Mouse (Mus musculus) left cerebral cortex, postnatal 14 days (tissue): ENCODE results near the gene Tmem110. TPM values are rescaled to one million over a fixed set of nuclear protein-coding genes. Genes with fewer than 3 reads are reported as not detected.

Experiments
- DNase-seq, 2 experiments: peaks; one replicate each; pipeline ENCODE4 v3.0.0; 2021 to 2022; ENCODE audit warnings: low spot score in 2 of 2, mixed read lengths in 1 of 2
- intact Hi-C: fragments of 180-260 bp; cut with DNase I; formaldehyde crosslinking; loops from one replicate; pipeline ENCODE4 v1.15.1; 2025
- total RNA-seq, 2 experiments: library from RNA; stranded (reverse); gene quantifications; 2 replicates each; pipeline ENCODE4 v1.2.3; 2021

Gene Tmem110
- total RNA-seq, 2 experiments from 2014 or later, result 21.0 to 22.1 TPM

DNA sequence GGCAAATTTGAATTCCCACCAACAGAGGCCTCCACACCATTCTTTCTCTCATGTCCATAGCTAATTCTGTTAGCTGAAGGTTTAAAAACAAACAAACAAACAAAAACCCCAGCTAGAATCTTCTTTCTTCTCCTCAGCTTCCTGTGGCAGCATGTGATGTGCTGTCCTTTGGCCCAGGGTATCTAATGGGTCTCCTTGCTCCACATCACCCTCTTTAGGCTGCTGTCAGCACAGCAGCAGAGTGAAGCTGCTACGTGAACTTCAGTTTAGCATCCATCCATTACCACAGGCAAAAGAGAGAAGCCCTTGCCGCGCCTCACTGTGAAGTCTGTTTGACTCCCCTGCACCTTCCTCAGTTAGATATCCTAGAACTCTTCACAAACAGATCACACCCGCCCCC, 32.6 kb downstream of the Tmem110 start:
- no peak for DNase-seq
- intact Hi-C loops, result no loop called here

DNA sequence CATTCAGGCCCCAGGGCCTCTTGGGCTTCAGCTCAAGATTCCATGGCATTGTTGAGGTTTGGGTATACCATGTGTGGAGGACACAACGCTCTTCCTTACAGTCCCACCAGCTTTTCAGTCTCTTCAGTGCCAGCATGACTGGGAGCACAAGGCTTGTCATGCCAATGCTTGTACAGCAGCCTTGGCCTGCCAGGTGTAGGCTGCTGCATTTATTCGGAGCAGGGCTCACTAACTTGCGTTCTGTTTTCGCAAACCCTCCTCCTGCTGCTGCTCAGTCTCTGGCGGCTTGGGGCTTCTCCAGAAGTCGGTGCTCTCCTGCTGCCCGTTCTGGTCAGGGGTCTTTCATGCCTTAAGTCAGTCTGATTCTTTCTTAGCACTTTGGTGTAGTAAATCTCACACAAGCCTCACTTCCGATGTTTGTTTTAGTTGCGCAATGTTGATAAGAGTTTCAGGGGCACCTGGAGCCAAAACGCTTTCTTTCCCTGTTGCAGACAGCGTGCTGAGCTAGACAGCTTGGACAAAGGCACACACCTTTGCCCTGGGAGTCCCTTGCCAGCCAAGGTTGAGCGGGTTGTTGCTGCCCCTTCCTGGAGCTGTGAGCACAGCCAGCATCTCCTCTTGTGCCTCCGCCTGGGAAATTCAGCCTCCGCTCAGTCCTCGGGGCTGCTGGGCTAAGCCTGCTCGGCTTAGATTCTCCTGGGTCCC, 36.2 kb downstream of the Tmem110 start:
- DNase-seq, result no peak
- intact Hi-C loops, result no loop called here

DNA sequence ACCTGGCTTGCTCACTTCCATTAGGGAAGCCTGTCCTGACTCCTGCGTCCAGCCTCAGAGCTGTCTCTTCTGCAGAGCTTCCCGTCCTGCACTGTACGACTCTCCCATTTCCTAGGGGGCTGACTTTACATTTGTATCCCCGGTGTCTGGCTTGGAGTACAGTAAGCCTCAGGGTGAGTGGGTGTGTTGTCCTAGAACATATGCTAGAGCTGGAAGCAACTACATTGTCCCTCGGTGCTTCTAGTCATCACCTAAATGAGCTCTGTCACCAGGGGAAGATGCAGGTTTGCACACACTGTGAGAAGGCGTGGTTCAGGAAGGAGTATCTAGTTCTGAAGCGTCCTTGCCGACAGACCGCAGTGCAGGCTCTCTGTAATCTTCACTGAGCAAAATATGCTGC, 37.0 kb downstream of the Tmem110 start:
- no peak for DNase-seq
- intact Hi-C loops, result no loop called here

DNA sequence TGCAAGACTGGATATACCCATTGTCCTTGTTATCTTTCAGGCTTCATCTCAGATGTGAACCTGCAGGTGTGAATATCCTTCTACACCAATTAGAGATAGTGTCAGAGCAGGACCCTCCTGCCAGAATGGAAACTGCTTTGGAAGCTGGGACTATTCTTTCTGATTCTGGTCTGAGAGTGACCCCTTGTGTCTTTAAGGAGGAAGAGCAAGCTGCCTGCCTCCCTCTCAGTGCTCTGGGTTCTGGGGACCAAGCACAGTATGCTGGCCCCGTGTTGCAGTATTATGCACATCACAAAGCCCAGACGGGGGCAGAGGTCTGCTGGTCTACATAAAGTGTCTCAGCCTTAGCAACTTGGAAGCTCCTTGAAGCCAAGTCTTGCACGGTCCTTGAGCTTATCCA, 39.9 kb downstream of the Tmem110 start:
- no peak for DNase-seq
- intact Hi-C loops, result loop anchor here (5.0 kb wide), 3 partner anchors 38 to 273 kb away; partner anchors contain the start of genes Itih1 and Tmem110

DNA sequence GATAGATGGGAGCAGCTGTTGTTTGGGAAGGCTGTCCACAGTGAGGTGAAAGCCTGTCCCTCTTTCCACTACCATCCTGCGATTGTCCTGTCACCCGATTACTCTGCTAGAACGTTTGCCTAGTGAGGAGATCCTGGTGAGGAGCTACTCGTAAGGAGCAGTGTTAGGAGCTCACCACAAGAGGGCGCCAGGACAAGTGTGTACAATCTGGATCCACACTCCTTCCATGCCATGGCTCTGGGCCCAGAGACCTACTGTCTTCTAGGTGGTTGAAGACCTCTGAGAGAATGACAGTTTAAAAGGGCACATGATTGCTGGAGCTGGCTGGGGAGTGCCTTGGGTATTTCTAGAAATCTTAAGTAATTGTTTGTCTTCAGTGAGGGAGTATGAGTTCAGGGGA, 41.7 kb downstream of the Tmem110 start:
- peak; percentile 79 to 84 for DNase-seq
- intact Hi-C loops, result loop anchor here (5.0 kb wide), 3 partner anchors 40 to 275 kb away; partner anchors contain the start of genes Itih1 and Tmem110

DNA sequence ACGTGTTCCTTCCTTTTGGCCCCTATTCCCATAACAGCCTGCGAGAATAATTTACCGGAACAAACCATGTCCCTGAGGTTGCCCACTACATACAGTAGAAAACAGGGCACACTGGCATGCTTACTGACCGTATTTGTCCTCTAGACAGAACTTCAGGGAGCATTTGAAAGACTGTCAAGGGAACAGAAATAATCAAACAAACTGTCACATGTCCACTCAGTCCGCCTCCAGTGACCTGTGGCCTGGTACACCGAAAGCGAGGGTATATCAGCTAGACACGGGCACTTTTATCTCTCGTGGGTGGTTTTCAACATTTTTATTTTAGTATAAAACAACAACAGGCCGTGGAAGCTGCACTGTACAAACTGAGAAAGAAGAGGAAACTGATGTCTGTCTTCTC, 43.4 kb downstream of the Tmem110 start:
- DNase-seq, result no peak
- intact Hi-C loops, result loop anchor here (5.0 kb wide), 3 partner anchors 42 to 277 kb away; partner anchors contain the start of genes Itih1 and Tmem110

DNA sequence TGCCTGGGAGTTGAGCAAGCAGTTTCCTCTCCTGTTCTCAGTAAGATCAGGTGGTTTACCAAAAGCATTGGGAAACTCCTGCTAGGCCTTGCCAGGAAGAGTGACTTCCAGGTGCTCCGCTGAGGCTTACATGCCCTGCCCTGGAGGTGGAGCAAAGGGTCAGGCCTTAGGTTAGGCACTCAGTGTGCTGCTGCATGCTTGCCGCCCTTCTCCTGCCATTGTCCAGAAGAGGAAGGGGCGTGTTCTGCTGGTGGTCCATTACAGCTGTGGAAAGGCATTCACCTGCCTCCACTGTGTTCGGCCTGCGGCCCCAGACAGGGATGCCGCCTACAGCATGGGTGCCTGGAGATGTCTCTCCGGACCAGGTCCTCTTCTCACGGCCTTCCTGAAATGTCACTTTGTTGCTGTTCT, 44.0 kb downstream of the Tmem110 start:
- DNase-seq, result no peak
- intact Hi-C loops, result loop anchor here (5.0 kb wide), 3 partner anchors 42 to 277 kb away; partner anchors contain the start of genes Itih1 and Tmem110

DNA sequence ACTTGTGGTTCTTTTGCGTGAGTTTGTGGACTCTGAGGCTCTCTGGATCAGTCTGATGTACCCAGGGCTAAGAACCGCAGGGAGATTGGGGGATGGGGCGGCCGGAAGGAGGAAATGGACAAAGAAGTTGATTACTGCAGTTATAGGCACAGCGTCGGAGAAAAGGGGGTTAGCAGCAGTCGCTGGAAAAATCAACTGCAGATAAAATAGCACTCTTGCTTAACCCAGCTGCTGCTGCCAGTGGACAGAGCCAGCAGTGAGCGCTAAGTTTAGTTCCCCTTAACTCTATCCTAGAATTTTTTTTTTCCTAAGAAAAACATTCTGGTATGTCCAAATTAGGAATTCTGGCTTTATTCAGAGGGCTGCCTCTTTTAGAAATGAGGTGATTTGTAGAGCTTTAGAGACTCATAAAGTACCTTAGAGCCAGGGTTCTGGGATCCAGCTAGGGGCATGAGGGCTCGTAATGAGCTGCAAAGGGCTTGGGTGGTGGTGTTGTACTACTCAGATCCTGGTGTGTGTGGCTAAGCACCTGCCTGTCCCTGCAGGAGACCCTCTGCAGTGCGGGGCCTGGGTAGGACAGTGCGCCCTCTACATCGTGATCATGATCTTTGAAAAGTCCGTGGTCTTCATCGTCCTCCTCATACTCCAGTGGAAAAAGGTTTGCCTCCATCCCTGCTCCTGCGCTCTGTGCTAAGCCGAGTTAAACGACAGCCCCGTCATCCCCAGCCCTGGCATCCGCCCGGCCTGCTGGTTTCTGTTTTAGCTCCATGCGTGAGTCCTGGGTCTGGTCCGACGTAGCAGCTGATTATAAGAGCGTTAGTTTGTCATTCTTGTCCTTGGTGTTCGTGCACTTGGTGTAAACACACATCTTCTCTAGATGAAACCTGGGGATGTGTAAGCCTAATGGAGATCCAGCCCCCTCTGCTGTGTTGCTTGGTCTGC, 45.1 kb downstream of the Tmem110 start:
- intact Hi-C loops, result no loop called here
- DNase-seq, result peak in 1 of 2 experiments; percentile 58

DNA sequence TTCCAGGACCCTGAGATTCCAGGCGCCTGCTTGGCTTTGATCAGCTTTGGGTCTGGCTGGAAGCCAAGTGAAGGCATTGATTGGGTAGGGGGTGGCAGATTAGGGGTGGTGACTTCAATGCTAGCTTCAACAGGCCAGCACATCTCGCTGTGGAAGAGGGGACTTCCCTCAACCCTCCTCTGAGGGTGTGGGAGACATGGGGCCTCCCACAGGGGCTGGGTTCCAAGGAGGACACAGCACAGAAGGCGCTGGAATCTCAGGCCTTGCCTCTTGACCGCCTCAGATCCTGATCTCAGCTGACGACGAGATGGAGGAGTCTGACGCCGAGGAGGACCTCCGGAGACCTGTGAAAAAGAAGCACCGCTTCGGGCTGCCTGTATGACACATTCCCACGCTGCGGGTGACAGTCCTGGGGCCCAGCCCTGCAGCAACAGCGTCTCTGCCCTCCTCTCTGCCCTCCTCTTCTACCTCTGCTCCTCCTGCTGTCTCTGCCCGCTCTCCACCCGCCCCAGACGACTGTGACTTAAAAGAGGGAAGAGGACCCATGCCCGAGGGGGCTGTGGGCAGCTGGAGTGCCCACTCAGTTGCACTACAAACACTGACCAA, 48.8 kb downstream of the Tmem110 start:
- DNase-seq, result no peak
- intact Hi-C loops, result no loop called here

DNA sequence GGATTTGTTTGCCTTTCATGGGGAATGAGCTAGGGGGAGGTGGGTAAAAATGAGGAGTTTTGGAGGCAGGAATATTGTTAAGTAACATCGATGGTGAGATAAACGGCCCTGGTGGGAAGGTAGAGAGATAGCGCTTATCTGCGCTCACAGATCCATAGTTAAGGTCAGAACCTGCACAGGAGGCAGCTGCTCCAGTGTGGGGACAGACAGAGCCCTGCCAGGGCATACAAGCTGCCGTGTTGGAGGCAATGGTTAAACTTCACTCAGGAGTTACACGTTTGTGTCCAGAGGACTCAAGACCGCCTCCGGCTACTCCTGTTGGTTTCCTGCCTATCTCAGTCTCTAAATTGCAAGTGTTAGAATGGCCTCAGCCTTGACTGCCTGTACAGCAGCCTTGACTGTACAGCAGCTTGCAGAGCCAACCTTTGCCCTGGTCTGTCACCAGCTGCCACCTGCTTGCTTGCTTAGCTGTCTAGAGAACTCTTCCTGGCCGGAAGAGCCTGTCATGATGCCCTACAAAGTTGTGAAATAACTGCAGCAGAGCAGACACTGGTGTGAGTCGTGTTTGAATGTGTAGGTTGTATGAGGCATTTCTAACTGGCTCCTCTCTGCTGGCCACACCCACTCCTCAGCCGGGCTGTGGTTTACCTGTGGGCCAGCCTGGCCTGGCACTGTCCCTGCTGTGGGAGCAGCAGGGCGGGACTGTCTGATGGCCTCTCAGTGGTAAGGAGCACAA, 49.9 kb downstream of the Tmem110 start:
- intact Hi-C loops, result no loop called here
- DNase-seq, result no peak

DNA sequence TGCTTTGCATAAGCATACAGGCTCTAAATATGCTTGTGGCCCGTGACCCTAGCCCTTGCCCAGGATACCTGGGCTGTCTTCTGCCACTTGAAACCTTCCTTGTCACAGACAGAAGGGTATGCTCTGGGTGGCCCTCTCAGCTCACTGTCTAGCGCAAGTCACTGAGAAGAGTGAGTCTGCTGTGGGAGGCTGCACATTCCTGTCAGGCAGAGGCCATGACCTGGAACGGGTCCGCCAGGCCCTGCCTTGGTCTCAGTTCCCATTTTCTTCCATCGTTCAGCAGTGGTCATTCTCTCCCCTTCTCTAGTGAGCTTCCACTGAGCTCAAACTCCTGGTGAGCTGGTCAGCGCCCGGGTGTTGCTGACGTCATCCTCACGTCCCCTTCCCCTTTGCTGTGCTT, 50.6 kb downstream of the Tmem110 start:
- intact Hi-C loops, result no loop called here
- DNase-seq, result no peak

DNA sequence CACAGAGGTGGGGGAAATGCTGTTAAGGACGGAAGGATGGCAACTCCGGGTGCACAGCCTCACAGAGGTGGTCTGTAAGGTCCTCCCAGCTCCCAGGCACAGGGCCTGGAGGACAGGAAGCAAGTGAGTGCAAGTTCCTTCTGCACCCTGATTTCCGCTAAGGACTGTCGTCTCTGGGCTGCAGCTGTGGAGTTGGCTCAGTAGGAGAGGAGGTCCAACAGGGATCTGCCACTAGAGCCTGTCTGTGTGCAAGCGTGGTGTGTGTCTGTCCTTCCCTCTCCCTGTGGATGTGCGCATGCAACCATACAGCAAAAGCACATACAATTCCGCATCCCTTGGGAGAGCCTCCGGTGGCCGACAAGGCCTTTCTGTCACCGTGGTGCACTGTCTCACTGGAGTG, 51.1 kb downstream of the Tmem110 start:
- no peak for DNase-seq
- intact Hi-C loops, result no loop called here

DNA sequence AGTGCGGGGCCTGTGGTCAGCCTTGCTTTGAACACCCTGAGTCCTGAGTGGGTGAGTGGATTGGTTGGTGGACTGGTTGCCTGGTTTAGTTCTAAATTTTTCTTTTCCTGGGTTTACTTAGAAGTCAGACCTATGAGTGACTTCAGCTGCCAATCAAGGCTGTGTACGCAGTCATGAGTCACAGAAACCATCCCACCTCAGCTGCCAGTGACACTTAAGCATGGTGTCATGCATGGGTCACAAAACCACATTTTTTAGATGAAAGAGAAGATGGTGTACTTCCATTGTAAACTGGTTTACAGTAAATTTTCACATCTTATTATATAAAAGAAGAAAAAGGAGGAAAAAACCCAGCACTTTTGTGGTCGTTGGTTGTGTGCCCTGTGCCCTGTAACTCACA, 52.4 kb downstream of the Tmem110 start:
- intact Hi-C loops, result no loop called here
- no peak for DNase-seq

DNA sequence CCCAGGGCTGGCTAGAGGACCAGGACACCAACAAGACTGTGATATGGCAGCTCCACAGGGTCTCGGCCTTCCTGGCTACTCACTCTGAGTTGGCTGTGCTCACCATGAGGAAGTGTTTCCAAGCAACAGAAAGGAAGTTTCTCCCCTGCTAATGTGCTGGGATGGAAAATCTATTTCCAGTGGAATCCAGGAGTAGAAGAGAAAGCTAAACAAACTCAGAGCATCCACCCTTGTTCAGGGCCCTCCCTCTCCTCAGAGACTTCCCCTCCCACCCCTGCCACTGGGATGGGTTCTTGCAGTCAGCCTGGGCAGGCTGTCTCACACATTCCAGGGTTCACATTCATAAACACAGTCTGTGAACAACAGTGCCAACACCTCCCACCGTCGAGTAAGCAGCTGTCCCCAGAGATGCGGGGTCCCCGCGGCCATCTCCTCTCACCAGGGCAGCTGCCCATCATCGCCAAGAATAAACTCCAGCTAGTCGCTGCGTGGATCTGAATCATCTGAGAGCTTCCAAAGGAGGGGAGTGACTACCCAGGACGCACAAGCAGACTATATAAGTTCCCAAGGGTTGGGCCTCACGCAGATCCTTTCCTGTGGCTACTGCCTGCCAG, 53.7 kb downstream of the Tmem110 start, which contains the start of gene Mustn1:
TSS of gene Mustn1 (plus strand) at position 243 of the 614 bp plus-strand sequence.
- intact Hi-C loops, result no loop called here
- peak; percentile 35 to 58 for DNase-seq

DNA sequence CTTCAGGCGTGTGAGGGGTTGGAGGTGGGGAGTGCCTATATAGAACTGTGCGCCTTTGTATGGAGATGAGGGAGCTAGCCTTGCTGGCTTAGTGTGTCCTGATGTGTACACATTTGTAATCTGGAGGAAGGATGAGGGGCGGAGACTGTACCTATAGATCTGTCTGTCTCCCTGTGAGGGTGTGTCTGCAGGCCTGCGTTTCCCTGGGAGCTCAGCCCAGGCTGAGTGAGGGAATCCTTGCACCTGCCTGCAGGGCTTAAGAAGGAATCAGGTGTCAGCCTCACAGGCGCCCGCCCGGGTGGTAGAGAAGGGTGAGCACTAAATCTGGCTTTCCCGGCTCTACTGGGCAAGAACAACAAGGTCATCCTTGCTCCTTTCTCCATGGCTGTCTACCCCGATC, 54.4 kb downstream of the Tmem110 start:
- no peak for DNase-seq
- intact Hi-C loops, result loop anchor here (5.0 kb wide), 1 partner anchor 63 kb away; the partner anchor contains the start of gene Itih1

DNA sequence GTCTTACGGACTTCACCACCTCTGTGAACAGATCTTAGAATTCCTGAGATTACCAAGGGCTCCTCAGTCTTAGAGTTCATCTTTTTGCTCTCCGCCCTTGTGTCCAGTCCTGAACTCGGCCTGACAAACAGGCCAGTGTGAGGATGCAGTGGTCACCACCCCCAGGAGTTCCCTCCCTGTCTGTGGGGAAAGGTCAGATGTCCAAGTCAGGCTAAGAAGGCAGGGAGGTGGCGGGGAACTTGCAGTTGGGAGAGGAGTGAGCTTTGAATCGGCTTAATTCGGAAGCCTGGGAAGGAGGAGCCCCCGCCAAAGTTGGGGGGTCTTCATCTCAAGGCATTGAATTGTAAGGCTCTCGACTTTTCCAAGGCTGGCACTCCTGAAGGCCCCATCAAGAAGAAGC, 54.9 kb downstream of the Tmem110 start:
- intact Hi-C loops, result loop anchor here (5.0 kb wide), 1 partner anchor 62 kb away; the partner anchor contains the start of gene Itih1

DNA sequence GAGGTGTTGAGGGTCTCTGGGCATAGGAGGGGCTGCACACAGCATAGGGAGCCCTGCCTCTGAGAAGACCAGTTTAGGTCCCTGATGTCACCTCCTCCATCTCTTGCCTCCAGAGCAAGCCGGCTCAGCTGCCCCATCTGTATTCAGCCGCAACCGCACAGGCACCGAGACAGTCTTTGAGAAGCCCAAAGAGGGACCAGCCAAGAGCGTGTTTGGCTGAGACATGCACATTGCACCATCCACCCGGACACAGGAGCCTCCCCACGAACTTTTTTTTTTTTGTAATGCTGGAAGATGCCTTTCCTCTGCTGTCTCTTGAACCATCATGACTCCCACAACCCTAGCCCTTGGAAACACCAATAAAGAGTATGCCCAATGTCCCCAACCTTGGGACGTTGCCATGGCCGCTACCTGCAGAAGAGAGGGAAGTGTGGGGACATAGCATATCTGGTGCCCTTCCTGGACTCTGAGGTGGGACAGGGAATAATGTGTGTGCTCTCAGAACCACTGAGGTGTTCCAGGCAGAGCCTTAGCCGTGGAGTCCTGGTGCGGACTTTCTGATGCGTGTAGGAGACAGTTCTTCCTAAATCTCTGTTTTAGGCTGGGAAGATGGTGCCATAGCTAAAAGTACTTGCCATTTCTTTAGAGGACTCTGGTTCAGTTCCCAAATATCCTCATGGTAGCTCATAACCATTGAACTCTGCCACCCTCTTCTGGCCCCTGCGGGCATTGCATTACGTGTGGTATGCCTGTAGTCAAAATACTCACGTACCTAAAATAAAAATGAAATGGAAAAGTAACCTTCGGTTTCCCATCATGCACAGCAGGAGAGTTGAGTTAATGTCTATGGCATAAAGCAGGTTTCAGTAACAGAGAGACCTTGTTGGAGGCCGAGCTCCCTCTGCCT, 55.7 kb downstream of the Tmem110 start:
- peak; percentile 62 to 78 for DNase-seq
- intact Hi-C loops, result loop anchor here (5.0 kb wide), 1 partner anchor 61 kb away; the partner anchor contains the start of gene Itih1

More for the DNA sequence above, 54.9 kb downstream of the Tmem110 start:
- no peak for DNase-seq
